Mouse (Mus musculus): ENCODE data around the gene Lpp.

DNA sequence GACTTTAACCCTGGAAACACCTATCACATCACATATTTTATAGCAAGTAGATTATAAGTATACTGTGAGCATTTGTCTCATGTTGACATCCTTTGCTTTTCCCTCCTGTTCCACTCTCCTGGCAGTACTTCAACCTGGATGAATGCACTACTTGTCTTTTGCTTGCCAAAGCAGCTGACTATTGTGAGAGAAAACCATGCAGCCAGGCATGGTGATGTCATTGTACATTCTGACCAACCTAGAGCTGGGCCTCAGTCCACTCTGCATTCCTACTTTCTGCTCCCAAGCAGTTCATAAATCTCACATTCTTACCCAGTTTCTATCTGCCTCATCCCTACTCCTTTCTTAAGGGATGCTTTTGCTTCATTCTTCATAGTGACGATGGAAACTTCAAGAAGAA, 515.6 kb downstream of the Lpp start:
- TF ChIP-seq CTCF (IDR thresholded peaks at IDR 0.05; ENCODE audit: low read depth) (no peak), EP300 (IDR thresholded peaks at IDR 0.05; ENCODE audit: low read depth) (no peak)

All from liver, postnatal 0 days (tissue).